Mouse (Mus musculus) embryonic facial prominence, embryonic 12.5 days (tissue): ENCODE data around the gene Alg3. TPM values are rescaled to one million over a fixed set of nuclear protein-coding genes. Genes with fewer than 3 reads are reported as not detected.
A peak's percentile ranks its signal among the peaks of the same experiment; 100 is the strongest.

Experiments
- microRNA counts: library from miRNA; unstranded; fragments of <30 nt; microRNA quantifications from one replicate; lab custom pipeline; 2017
- microRNA-seq: library from miRNA; unstranded; fragments of <30 nt; microRNA quantifications from one replicate; pipeline ENCODE4, GENCODE M21; 2017
- polyA plus RNA-seq: library from polyadenylated mRNA; unstranded; fragments of >200 nt; fragmentation: Nextera tagmentation; extraction: Ambion mirVana; gene quantifications from 2 replicates; pipeline ENCODE4 v1.2.1, GENCODE M21; 2016

Alg3 gene
- polyA plus RNA-seq, 1 experiment from 2014 or later: 39.9 TPM

MicroRNAs within 50 kb of the gene (microRNA counts, 519-probe panel; counts per million panel counts)
- microRNA mmu-miR-1224 (lab: Ali Mortazavi, UCI): 4,861 counts per million, percentile 85 among the panel's probes with 10 or more counts

Small RNA genes within 50 kb of the gene (microRNA-seq; reads per million reads assigned to microRNA genes)
- gene Mir1224: 3.8 reads per million, percentile 17 among the genes with 10 or more reads in this experiment

Other genes with a start within 250 kb of the Alg3 start
- gene Abcc5, start 185.3 kb downstream of the Alg3 start, polyA plus RNA-seq: 99.6 and 107 TPM in 2 replicates
- gene Eif2b5, start 112.9 kb downstream of the Alg3 start, polyA plus RNA-seq: 135 and 137 TPM in 2 replicates
- gene Dvl3, start 94.8 kb downstream of the Alg3 start, polyA plus RNA-seq: 33.1 and 33.2 TPM in 2 replicates
- gene Ap2m1, start 76.3 kb downstream of the Alg3 start, polyA plus RNA-seq: 657 and 677 TPM in 2 replicates
- gene Abcf3, start 63.2 kb downstream of the Alg3 start, polyA plus RNA-seq: 72.4 and 79.1 TPM in 2 replicates
- gene Vwa5b2, start 22.3 kb downstream of the Alg3 start, polyA plus RNA-seq: 3.7 TPM in 2 replicates
- gene Eef1akmt4, start 142 bp downstream of the Alg3 start, polyA plus RNA-seq: 30.5 and 31.4 TPM in 2 replicates
- gene Gm49333, start 125 bp downstream of the Alg3 start, polyA plus RNA-seq: not detected in 2 replicates
- 2.1 and 2.4 TPM in 2 replicates for gene Camk2n2, start 9.6 kb upstream of the Alg3 start, polyA plus RNA-seq
- gene Ece2, start 18.1 kb upstream of the Alg3 start, polyA plus RNA-seq: 7.5 and 7.7 TPM in 2 replicates
- 396 and 401 TPM in 2 replicates for gene Psmd2, start 39.9 kb upstream of the Alg3 start, polyA plus RNA-seq
- gene Eif4g1, start 56.6 kb upstream of the Alg3 start, polyA plus RNA-seq: 213 and 218 TPM in 2 replicates
- 7.2 and 7.7 TPM in 2 replicates for gene Fam131a, start 81.5 kb upstream of the Alg3 start, polyA plus RNA-seq
- gene Polr2h, start 105.9 kb upstream of the Alg3 start, polyA plus RNA-seq: 110 and 118 TPM in 2 replicates
- gene Clcn2, start 106.0 kb upstream of the Alg3 start, polyA plus RNA-seq: 28.8 and 31.6 TPM in 2 replicates
- gene Chrd, start 121.4 kb upstream of the Alg3 start, polyA plus RNA-seq: 4.7 and 5.9 TPM in 2 replicates
- 0.96 and 1.2 TPM in 2 replicates for gene Thpo, start 122.8 kb upstream of the Alg3 start, polyA plus RNA-seq